Mouse (Mus musculus): ENCODE measurements around the gene Slc22a17.

DNA sequence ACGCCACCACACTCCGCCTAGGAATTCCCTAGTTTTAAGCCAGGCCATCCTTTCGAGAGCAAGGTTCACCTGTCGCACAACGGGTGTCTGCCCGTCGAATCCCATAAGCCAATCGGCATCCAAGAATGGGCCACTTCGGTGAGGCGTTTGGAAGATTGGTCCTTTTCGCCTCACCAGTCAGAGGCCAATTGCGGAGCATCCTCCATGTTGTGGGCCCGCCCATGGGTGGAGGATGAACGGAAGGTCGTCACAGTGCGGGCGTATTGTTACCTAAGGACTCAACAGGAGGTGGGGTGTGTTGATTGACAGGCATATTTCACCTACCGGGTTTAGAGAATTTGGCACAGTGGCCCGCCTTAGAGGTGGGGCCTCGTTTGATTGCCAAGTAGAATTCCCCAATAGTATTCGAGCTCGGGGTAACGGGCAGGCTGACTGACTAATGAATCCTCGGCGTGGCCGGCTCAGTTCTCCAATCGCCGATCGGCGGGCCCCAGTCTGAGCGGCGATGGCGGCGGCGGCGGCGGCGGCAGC lies 19.2 kb downstream of the Slc22a17 start:
- TF ChIP-seq CTCF (IDR thresholded peaks at IDR 0.05; ENCODE audit: insufficient read depth, low read depth, low read length) (no peak), POLR2A (IDR thresholded peaks at IDR 0.05; ENCODE audit: insufficient read depth, low read depth, low read length) (peak; percentile 42; the same call in 1 of the 2 replicates)
